Mouse (Mus musculus) hindbrain, embryonic 14.5 days (tissue): ENCODE data around the gene Pyy. TPM values are rescaled to one million over a fixed set of nuclear protein-coding genes. Genes with fewer than 3 reads are reported as not detected.
A peak's percentile ranks its signal among the peaks of the same experiment; 100 is the strongest.

ENCODE experiments used
- ATAC-seq: fragments of 200-750 bp; cut with Nextera tagmentation; 2 replicates; pipeline ENCODE4 v1.8.0; 2017; ENCODE audit warnings: moderate number of reproducible peaks, mild to moderate bottlenecking, moderate TSS enrichment, moderate library complexity; ENCODE audit not compliant: low FRiP score
- DNase-seq: peaks from one replicate; pipeline ENCODE4 v3.0.0-alpha.2; 2015; ENCODE audit warnings: low spot score
- H3K27ac ChIP-seq: fragments of 300-500 bp; sonication (generic); 2 replicates; pipeline ENCODE4 v1.5.1; 2014; ENCODE audit warnings: mild to moderate bottlenecking, moderate library complexity
- H3K27me3 ChIP-seq: fragments of 300-500 bp; sonication (generic); 2 replicates; pipeline ENCODE4 v1.6.1; 2014; ENCODE audit warnings: mild to moderate bottlenecking, low read length, mixed read lengths; ENCODE audit not compliant: control insufficient read depth, insufficient read depth
- H3K36me3 ChIP-seq: fragments of 300-500 bp; sonication (generic); replicated peaks from 2 replicates; pipeline ENCODE4 v1.6.1; 2014; ENCODE audit not compliant: control insufficient read depth, insufficient read depth
- H3K4me1 ChIP-seq: fragments of 300-500 bp; sonication (generic); replicated peaks from 2 replicates; pipeline ENCODE4 v1.6.1; 2014; ENCODE audit warnings: antibody characterized with exemption, low read length, mixed read lengths; ENCODE audit not compliant: control insufficient read depth, insufficient read depth
- H3K4me2 ChIP-seq: fragments of 300-500 bp; sonication (generic); replicated peaks from 2 replicates; pipeline ENCODE4 v1.6.1; 2014; ENCODE audit warnings: mild to moderate bottlenecking, moderate library complexity
- H3K4me3 ChIP-seq: fragments of 300-500 bp; sonication (generic); replicated peaks from 2 replicates; pipeline ENCODE4 v1.5.1; 2014; ENCODE audit warnings: mild to moderate bottlenecking, low read length
- H3K9ac ChIP-seq: fragments of 300-500 bp; sonication (generic); 2 replicates; pipeline ENCODE4 v1.6.1; 2014
- H3K9me3 ChIP-seq: fragments of 300-500 bp; sonication (generic); 2 replicates; pipeline ENCODE4 v1.6.1; 2016; ENCODE audit warnings: low read length; ENCODE audit not compliant: control insufficient read depth
- WGBS: fragments of 180-500 bp; shearing (Covaris S2); extraction: QIAGEN DNeasy Blood & Tissue Kit; methylation state at CpG from one replicate; pipeline ENCODE4 v1.1.7; 2014; 5-methylcytosine and 5-hydroxymethylcytosine counted together
- polyA plus RNA-seq: library from polyadenylated mRNA; unstranded; fragments of >200 nt; fragmentation: Nextera tagmentation; extraction: Ambion mirVana; gene quantifications from 2 replicates; pipeline ENCODE4 v1.2.1, GENCODE M21; 2014

Gene Pyy
- polyA plus RNA-seq, 1 experiment from 2014 or later: 4.3 TPM

- ATAC-seq: no peak
- no peaks in the 10 kb centered on the region for H3K4me1 ChIP-seq
- H3K4me2 ChIP-seq: peak overlapping the region; percentile 88; the same call in 1 of the 2 replicates
- no peak overlapping the region for H3K27ac ChIP-seq
- 32% methylated on average over 16 of the region's 16 CpGs for WGBS
- DNase-seq: no peak
- H3K4me3 ChIP-seq: no peak overlapping the region
- H3K27me3 ChIP-seq: 0 out of 2 replicates have a peak, but pooled peaks cover 6% of the 10 kb centered on the region
- H3K9ac ChIP-seq: no peak overlapping the region
- H3K9me3 ChIP-seq: no peaks in the 10 kb centered on the region
- peaks cover 55% of the 10 kb centered on the region for H3K36me3 ChIP-seq
Measured at GRCm38 (mm10) chr11:102061941-102062473, 45.6 kb downstream of the Pyy start.

DNA sequence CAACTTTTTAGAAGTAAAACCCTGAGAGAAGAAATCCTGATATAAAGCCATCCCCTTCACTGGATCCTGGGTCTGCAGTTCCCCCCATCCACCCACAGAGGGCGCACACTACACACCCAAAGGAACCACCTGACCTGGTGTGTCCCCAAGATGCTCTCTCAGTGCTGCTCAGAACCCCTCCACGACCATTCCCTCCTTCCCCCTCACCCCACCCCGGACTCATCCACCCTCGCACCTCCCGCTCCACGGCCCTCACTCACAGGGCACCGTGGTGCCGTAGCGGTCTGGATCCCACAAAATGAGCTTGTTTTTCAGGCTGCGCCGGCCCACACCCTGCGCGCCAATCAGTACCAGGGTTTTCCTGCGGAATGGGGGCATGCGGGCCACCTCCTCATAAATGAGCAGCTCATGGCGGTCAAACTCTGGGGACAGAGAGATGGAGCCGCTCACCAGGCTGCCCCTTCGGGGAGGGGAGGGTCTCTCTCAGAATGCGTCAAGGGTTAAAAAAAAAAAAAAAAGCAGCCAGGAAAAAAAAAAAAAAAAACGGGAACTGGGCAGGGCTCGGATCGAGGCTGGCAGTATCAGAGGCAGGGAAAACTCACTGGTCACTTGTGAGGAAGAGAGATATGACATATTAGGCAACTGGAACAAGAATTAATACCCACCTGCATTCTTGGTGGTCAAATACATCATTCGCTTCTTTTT lies 46.2 kb downstream of the Pyy start:
- H3K9me3 ChIP-seq: no peaks in the 10 kb centered on the region
- peak overlapping the region; percentile 61 for H3K9ac ChIP-seq
- peaks cover 57% of the 10 kb centered on the region for H3K36me3 ChIP-seq
- H3K4me1 ChIP-seq: no peaks in the 10 kb centered on the region
- H3K27me3 ChIP-seq: 0 out of 2 replicates have a peak, but pooled peaks cover 6% of the 10 kb centered on the region
- H3K4me3 ChIP-seq: peak overlapping the region; percentile 37
- H3K27ac ChIP-seq: no peak overlapping the region
- DNase-seq: peak; percentile 89
- peak overlapping the region; percentile 88 for H3K4me2 ChIP-seq
- WGBS: 4% methylated on average over 23 of the region's 23 CpGs
- ATAC-seq: peak; percentile 74

Other genes with a start within 250 kb of the Pyy start
- gene Meox1, start 213.5 kb downstream of the Pyy start, polyA plus RNA-seq: 0.63 and 0.90 TPM in 2 replicates
- not detected in 2 replicates for gene Sost, start 140.8 kb downstream of the Pyy start, polyA plus RNA-seq
- not detected in 2 replicates for gene Cfap97d1, start 123.6 kb downstream of the Pyy start, polyA plus RNA-seq
- gene Dusp3, start 120.8 kb downstream of the Pyy start, polyA plus RNA-seq: 24.0 and 24.7 TPM in 2 replicates
- gene Mpp3, start 79.4 kb downstream of the Pyy start, polyA plus RNA-seq: 53.5 and 57.2 TPM in 2 replicates
- 0.27 TPM in 1 of 2 replicates, not detected in the other for gene Cd300lg, start 66.3 kb downstream of the Pyy start, polyA plus RNA-seq
- 24.3 and 24.6 TPM in 2 replicates for gene Mpp2, start 19.3 kb downstream of the Pyy start, polyA plus RNA-seq
- gene Ppy, start 6.5 kb downstream of the Pyy start, polyA plus RNA-seq: not detected in 2 replicates
- gene Nags, start 37.7 kb upstream of the Pyy start, polyA plus RNA-seq: 0.09 TPM in 1 of 2 replicates, not detected in the other
- 32.7 and 35.0 TPM in 2 replicates for gene Tmem101, start 48.6 kb upstream of the Pyy start, polyA plus RNA-seq
- gene Lsm12, start 77.5 kb upstream of the Pyy start, polyA plus RNA-seq: 78.6 and 81.9 TPM in 2 replicates
- gene G6pc3, start 81.8 kb upstream of the Pyy start, polyA plus RNA-seq: 39.9 and 42.3 TPM in 2 replicates
- 40.7 and 50.8 TPM in 2 replicates for gene Hdac5, start 122.3 kb upstream of the Pyy start, polyA plus RNA-seq
- gene BC030867, start 141.1 kb upstream of the Pyy start, polyA plus RNA-seq: 1.8 and 2.9 TPM in 2 replicates
- 0.07 and 0.18 TPM in 2 replicates for gene Asb16, start 160.9 kb upstream of the Pyy start, polyA plus RNA-seq
- 74.3 and 77.8 TPM in 2 replicates for gene Tmub2, start 177.1 kb upstream of the Pyy start, polyA plus RNA-seq
- 37.3 and 37.5 TPM in 2 replicates for gene Atxn7l3, start 188.8 kb upstream of the Pyy start, polyA plus RNA-seq
- gene Ubtf, start 211.9 kb upstream of the Pyy start, polyA plus RNA-seq: 70.0 and 76.0 TPM in 2 replicates